Mouse (Mus musculus): ENCODE results near the gene Psma2. TPM values are rescaled to one million over a fixed set of nuclear protein-coding genes. Genes with fewer than 3 reads are reported as not detected.
A peak's percentile ranks its signal among the peaks of the same experiment; 100 is the strongest.

Psma2 gene
- total RNA-seq (2021) = 10 to 100 TPM; 69.1 to 73.5 TPM
- long read RNA-seq, transcript Psma2-201 (8 exons, 2,911 nt) = major isoform, 274 of 289 reads
- long read RNA-seq, partial matches to known transcripts = 12 of 289 reads
- long read RNA-seq, other reads (novel, unspliced or antisense) = 3 of 289 reads

DNA sequence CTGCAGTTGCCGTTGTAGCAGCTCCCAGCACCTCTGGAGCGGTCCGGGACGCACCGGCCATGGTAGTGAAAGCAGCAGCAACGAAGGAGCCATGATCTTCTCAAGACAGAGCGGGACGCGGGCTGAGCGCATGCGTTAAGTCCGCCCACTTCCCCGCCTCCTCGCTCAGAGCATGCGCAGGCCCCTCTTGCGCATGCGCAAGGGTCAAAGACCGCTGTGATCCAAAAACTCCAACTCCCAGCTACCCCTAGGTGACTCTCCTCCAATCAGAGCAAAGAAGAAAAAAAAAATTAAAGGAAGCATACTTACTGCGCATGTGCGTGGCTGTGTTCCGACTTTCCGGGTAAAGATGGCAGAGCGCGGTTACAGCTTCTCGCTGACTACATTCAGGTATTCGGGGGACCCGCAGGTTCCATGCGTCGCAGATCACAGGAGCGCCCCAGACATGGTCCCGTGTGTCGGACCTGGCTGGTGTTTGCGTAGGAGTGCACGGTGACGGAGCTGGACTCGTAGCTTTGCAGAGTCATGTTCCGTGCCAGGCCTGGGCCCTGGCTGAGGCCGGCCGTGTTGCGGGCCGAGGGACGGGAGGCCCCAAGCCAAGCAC lies at the start of gene Psma2, which contains the start of gene Mrpl32:
Gene Psma2 (plus strand): TSS at position 315 of the 604 bp plus-strand sequence.
Gene Mrpl32 (minus strand): TSS at position 240 of the 604 bp plus-strand sequence.
- DNase-seq (ENCODE audit: low spot score in 2 of 2) = peak; percentile 96 to 97

GRCm38 (mm10) chr13:14574128-14574527 lies 38.9 kb upstream of the Psma2 start:
- no peak for DNase-seq (ENCODE audit: low spot score in 2 of 2)

DNA sequence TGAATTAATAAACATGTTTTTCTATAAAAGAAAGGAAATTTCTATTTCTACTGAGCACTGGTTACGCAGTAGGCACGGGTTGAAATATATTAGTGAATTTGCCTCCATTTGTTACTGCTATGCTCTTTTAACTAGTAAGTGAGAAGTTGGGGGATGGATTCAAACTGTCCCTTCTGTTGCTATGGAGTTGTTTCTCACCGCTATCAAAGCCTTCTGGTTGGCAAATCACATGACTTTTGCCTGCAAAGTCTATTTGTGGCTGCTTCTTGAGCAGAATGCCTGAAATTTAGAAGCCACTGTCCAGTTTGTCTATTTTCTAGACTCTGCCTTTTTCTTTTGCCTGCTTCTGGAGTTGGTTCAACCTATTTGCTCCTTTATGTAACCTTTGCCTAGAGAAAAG lies 32.6 kb upstream of the Psma2 start:
- no peak for DNase-seq (ENCODE audit: low spot score in 2 of 2)

DNA sequence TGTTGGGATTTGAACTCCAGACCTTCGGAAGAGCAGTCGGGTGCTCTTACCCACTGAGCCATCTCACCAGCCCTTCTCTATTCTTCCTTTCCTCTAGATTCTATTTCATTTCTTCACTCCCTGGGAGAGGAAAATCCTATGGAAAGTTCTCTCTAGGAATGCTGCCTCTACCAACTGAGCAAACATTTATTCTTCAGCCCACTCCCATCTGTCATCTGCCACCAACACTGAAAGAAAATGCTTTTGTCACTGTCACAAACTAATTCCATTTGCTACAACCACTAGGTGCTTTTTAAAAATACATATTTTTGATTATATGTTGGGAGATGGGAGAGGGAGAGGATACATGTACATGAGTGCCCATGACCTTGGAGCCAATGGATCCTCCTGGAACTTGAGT lies 10.3 kb upstream of the Psma2 start:
- no peak for DNase-seq (ENCODE audit: low spot score in 2 of 2)

GRCm38 (mm10) chr13:14607616-14608015 lies 5.4 kb upstream of the Psma2 start:
- no peak for DNase-seq (ENCODE audit: low spot score in 2 of 2)

DNA sequence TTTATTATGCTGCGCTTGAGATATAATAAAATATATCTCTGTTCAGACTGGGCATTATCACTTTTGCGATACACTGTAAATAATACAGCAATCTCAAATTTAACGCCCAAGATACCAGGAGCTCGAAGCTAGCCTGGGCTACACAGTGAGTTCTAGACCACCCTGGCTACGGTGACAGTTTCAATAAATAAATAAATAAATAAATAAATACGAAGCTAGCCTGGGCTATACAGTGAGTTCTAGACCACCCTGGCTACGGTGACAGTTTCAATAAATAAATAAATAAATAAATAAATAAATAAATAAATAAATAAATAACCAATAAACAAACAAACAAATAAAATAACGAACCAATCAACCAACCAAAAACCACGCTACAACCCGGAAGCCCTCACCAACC lies 577 bp upstream of the Psma2 start:
- no peak for DNase-seq (ENCODE audit: low spot score in 2 of 2)

DNA sequence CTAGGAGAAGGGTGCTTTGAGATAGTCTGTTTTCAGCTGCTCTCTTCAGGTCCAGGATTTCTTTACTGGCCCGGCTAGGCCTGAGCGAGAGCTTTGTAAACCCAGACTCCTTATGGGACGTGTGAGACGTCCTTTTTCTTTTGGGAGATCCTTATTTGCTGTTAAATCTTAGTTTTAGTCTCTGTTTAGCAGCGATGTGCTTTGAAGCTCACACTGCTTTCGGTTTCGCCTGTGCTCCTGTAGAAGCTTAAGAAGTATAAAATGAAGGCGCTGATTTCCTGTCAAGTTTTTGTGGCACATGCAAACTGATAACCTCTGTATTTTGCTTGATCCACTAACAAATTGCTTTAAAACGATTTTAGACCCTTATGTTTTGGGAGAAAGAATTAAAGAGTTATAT lies 513 bp downstream of the Psma2 start:
- no peak for DNase-seq (ENCODE audit: low spot score in 2 of 2)

GRCm38 (mm10) chr13:14618724-14619123 lies 5.7 kb downstream of the Psma2 start:
- DNase-seq (ENCODE audit: low spot score in 2 of 2) = peak; percentile 69 to 77

GRCm38 (mm10) chr13:14629726-14630641 lies 16.9 kb downstream of the Psma2 start, which contains the start of gene AW209491:
AW209491 (plus strand) TSS chr13:14630154.
- DNase-seq (ENCODE audit: low spot score in 2 of 2) = peak; percentile 92 to 95

DNA sequence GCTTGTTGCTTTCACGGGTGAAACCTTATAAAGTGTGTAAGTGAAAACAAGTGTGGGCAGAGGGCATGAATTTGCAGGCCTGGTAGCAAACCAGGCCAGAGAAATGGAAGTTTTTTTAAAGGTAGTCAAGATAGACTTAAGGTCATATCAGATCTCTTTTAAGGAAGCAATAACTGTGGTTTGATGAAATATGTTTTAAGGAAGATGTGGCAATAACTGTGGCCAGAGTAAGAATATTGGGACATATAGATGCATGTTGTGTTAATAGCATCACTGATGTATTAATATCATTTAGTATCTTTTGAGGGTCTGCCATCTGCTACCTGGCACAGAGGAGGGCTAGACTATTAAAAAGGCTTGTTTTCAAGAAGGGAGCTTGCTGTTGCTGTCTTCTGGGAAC lies 27.0 kb downstream of the Psma2 start:
- DNase-seq (ENCODE audit: low spot score in 2 of 2) = no peak

DNA sequence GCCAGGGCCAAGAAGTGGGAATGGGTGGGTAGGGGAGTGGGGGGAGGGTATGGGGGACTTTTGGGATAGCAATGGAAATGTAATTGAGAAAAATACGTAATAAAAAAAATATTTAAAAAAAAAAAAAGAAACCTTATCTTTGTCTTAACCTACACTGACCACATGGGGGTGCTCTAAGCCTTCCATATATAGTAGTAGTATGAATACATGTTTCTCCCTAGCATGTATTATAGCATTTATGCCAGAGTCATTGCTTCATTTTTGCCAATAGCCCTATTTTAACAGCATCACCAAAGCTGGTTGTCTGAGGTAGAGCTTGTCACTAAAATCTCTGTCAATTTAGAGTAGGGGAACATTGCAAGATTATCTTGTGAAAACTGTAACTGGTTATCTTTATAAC lies 36.3 kb downstream of the Psma2 start:
- DNase-seq (ENCODE audit: low spot score in 2 of 2) = peak; percentile 29 to 42

- DNase-seq (ENCODE audit: low spot score in 2 of 2) = no peak
These were observed 54.1 kb downstream of the Psma2 start for GRCm38 (mm10) chr13:14667107-14667506.

DNA sequence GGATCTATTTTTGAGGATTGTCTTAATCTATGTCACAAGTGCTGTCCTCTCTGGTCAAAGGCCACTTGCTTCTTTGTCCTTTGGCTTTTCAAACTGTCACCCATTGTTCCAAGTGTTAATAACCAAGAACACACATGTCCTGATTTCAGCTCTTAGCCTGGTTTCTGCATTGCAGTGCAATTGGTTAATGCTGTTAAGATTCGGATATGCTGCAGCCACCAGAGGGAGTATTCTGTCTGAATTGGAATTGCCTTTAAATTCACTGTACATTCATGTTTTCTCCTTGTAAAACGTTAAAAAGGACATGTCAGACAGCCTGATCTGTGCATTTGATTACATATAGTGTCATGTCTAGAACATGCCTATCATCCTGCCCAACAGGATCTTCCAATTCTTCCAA lies 57.3 kb downstream of the Psma2 start:
- peak; percentile 37 to 48 for DNase-seq (ENCODE audit: low spot score in 2 of 2)

DNA sequence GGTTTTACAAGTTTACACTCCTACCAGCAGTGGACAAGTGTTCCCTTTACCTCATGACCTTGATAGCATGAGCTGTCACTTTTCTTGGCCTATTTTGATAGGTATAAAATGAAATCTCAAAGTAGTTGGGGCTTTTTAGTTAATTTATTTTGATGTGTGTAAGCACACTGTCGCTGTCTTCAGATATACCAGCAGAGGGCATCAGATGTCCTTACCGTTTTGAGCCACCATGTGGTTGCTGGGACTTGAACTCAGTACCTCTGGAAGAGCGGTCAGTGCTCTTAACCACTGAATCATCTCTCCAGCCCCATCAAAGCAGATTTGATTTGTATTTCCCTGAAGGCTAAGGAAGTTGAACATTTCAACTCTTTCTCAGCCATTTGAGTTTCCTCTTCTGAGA lies 75.9 kb downstream of the Psma2 start:
- DNase-seq (ENCODE audit: low spot score in 2 of 2) = no peak

- DNase-seq (ENCODE audit: low spot score in 2 of 2) = peak; percentile 4 to 15
These were observed 103.8 kb downstream of the Psma2 start for GRCm38 (mm10) chr13:14716801-14717200.

DNA sequence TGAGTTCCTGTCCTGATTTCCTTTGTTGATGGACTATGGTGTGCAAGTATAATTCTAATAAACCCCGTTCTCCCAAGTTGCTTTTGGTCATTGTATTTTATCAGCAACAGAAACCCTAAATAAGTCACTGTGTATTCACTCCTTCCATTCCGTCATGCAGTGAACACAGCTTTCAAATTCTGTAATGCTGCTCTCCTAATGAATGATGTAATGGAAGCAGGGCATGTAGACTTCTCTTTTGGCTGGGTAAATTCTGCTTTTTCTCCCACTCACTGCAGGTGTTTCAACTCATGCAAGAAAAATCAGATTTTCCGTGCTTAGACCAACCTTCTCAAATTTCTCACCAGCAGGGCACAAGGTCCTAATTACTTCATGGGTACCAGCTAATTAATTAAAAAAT lies 104.7 kb downstream of the Psma2 start:
- no peak for DNase-seq (ENCODE audit: low spot score in 2 of 2)

Other genes starting within 250 kb of the Psma2 start
- gene Hecw1, start 90.0 kb upstream of the Psma2 start, total RNA-seq (2021) = 100 to 1,000 TPM; 112 TPM
- 10 to 100 TPM; 29.6 to 33.2 TPM for gene Mrpl32, start 75 bp upstream of the Psma2 start, total RNA-seq (2021)
- 10 to 100 TPM; 15.6 to 17.9 TPM for gene AW209491, start 16.9 kb downstream of the Psma2 start, total RNA-seq (2021)